Mouse (Mus musculus) forebrain, embryonic 10.5 days (tissue): ENCODE results near the gene Rapgef3. TPM values are rescaled to one million over a fixed set of nuclear protein-coding genes. Genes with fewer than 3 reads are reported as not detected.

ENCODE experiments used
- DNase-seq: peaks from one replicate; pipeline ENCODE4 v3.0.0-alpha.2; 2017; ENCODE audit warnings: low spot score; ENCODE audit errors: extremely low spot score
- H3K27ac ChIP-seq: fragments of 300-500 bp; sonication (generic); 2 replicates; pipeline ENCODE4 v1.5.1; 2016; ENCODE audit warnings: mild to moderate bottlenecking
- H3K27me3 ChIP-seq: fragments of 300-500 bp; sonication (generic); 2 replicates; pipeline ENCODE4 v1.6.1; 2016; ENCODE audit warnings: mild to moderate bottlenecking; ENCODE audit not compliant: poor library complexity, severe bottlenecking
- H3K36me3 ChIP-seq: fragments of 300-500 bp; sonication (generic); replicated peaks from 2 replicates; pipeline ENCODE4 v1.6.1; 2016; ENCODE audit warnings: mild to moderate bottlenecking, moderate library complexity
- H3K4me1 ChIP-seq: fragments of 300-500 bp; sonication (generic); 2 replicates; pipeline ENCODE4 v1.6.1; 2016
- H3K4me3 ChIP-seq: fragments of 300-500 bp; sonication (generic); 2 replicates; pipeline ENCODE4 v1.5.1; 2016; ENCODE audit warnings: mild to moderate bottlenecking, moderate library complexity
- H3K9me3 ChIP-seq: fragments of 300-500 bp; sonication (generic); 2 replicates; pipeline ENCODE4 v1.6.1; 2016; ENCODE audit warnings: mild to moderate bottlenecking, moderate library complexity
- WGBS: fragments of 180-500 bp; shearing (Covaris S2); methylation state at CpG from one replicate; pipeline ENCODE4 v1.1.7; 2016; 5-methylcytosine and 5-hydroxymethylcytosine counted together
- polyA plus RNA-seq: library from polyadenylated mRNA; unstranded; fragments of >200 nt; fragmentation: Nextera tagmentation; extraction: Ambion mirVana; gene quantifications from 2 replicates; pipeline ENCODE4 v1.2.1, GENCODE M21; 2016

Gene Rapgef3
- polyA plus RNA-seq, 1 experiment from 2014 or later: 6.3 TPM

- no peaks in the 10 kb centered on the region for H3K9me3 ChIP-seq
- H3K4me3 ChIP-seq: no peak overlapping the region
- H3K4me1 ChIP-seq: peaks cover 52% of the 10 kb centered on the region
- DNase-seq: no peak
- peaks cover 76% of the 10 kb centered on the region for H3K27me3 ChIP-seq
- 59% methylated on average over 9 of the region's 9 CpGs for WGBS
- H3K27ac ChIP-seq: no peak overlapping the region
- no peaks in the 10 kb centered on the region for H3K36me3 ChIP-seq
Observed at GRCm38 (mm10) chr15:97762733-97763132, 5.0 kb downstream of the Rapgef3 start.

GRCm38 (mm10) chr15:97761438-97761837 is 6.3 kb downstream of the Rapgef3 start:
- Histone ChIP-seq H3K4me1 (peaks cover 39% of the 10 kb centered on the region), H3K27me3 (peaks cover 63% of the 10 kb centered on the region), H3K4me3 (no peak overlapping the region), H3K27ac (no peak overlapping the region), H3K9me3 (no peaks in the 10 kb centered on the region), H3K36me3 (no peaks in the 10 kb centered on the region)
- WGBS: 26% methylated on average over 13 of the region's 13 CpGs
- DNase-seq: no peak

GRCm38 (mm10) chr15:97760952-97761351 is 6.8 kb downstream of the Rapgef3 start:
- WGBS: 74% methylated on average over 5 of the region's 5 CpGs

GRCm38 (mm10) chr15:97760006-97760405 is 7.8 kb downstream of the Rapgef3 start:
- H3K4me3 ChIP-seq: no peak overlapping the region
- H3K4me1 ChIP-seq: peaks cover 34% of the 10 kb centered on the region
- H3K27me3 ChIP-seq: peaks cover 49% of the 10 kb centered on the region
- no peaks in the 10 kb centered on the region for H3K36me3 ChIP-seq
- WGBS: 91% methylated on average over 9 of the region's 9 CpGs
- H3K27ac ChIP-seq: no peak overlapping the region
- no peaks in the 10 kb centered on the region for H3K9me3 ChIP-seq
- DNase-seq: no peak

More at GRCm38 (mm10) chr15:97760952-97761351, 6.8 kb downstream of the Rapgef3 start:
- DNase-seq: no peak
- Histone ChIP-seq H3K27me3 (peaks cover 58% of the 10 kb centered on the region), H3K9me3 (no peaks in the 10 kb centered on the region), H3K36me3 (no peaks in the 10 kb centered on the region), H3K4me3 (no peak overlapping the region), H3K4me1 (peaks cover 34% of the 10 kb centered on the region), H3K27ac (no peak overlapping the region)

- Histone ChIP-seq H3K27me3 (0 out of 2 replicates have a peak, but pooled peaks cover 6% of the 10 kb centered on the region), H3K36me3 (no peaks in the 10 kb centered on the region), H3K4me3 (no peak overlapping the region), H3K4me1 (peaks cover 32% of the 10 kb centered on the region), H3K9me3 (no peaks in the 10 kb centered on the region), H3K27ac (no peak overlapping the region)
- WGBS: 61% methylated on average over 8 of the region's 8 CpGs
- no peak for DNase-seq
Observed at GRCm38 (mm10) chr15:97755361-97755760, 12.4 kb downstream of the Rapgef3 start.

- 70% methylated on average over 6 of the region's 6 CpGs for WGBS
- H3K4me3 ChIP-seq: no peak overlapping the region
- H3K9me3 ChIP-seq: no peaks in the 10 kb centered on the region
- no peak overlapping the region for H3K27ac ChIP-seq
- DNase-seq: no peak
- no peaks in the 10 kb centered on the region for H3K27me3 ChIP-seq
- peaks cover 32% of the 10 kb centered on the region for H3K4me1 ChIP-seq
- H3K36me3 ChIP-seq: no peaks in the 10 kb centered on the region
Observed at GRCm38 (mm10) chr15:97754476-97754875, 13.3 kb downstream of the Rapgef3 start.

- H3K4me1 ChIP-seq: peaks cover 40% of the 10 kb centered on the region
- no peak overlapping the region for H3K4me3 ChIP-seq
- no peak for DNase-seq
- no peaks in the 10 kb centered on the region for H3K36me3 ChIP-seq
- WGBS: 91% methylated on average over 5 of the region's 5 CpGs
- no peaks in the 10 kb centered on the region for H3K9me3 ChIP-seq
- H3K27me3 ChIP-seq: no peaks in the 10 kb centered on the region
- no peak overlapping the region for H3K27ac ChIP-seq
Observed at GRCm38 (mm10) chr15:97752491-97752890, 15.3 kb downstream of the Rapgef3 start.

GRCm38 (mm10) chr15:97751676-97752075 is 16.1 kb downstream of the Rapgef3 start:
- WGBS: 88% methylated on average over 2 of the region's 2 CpGs
- Histone ChIP-seq H3K9me3 (no peaks in the 10 kb centered on the region), H3K27me3 (no peaks in the 10 kb centered on the region), H3K4me1 (peaks cover 40% of the 10 kb centered on the region), H3K36me3 (no peaks in the 10 kb centered on the region), H3K4me3 (no peak overlapping the region), H3K27ac (0 out of 2 replicates have a peak overlapping the region, but pooled peaks have one; percentile 8)
- DNase-seq: no peak

GRCm38 (mm10) chr15:97750697-97751096 is 17.1 kb downstream of the Rapgef3 start:
- H3K4me1 ChIP-seq: peaks cover 37% of the 10 kb centered on the region
- no peak overlapping the region for H3K4me3 ChIP-seq
- 68% methylated on average over 12 of the region's 12 CpGs for WGBS
- H3K27ac ChIP-seq: peak overlapping the region; percentile 45; the same call in 1 of the 2 replicates
- no peak for DNase-seq
- H3K27me3 ChIP-seq: no peaks in the 10 kb centered on the region
- no peaks in the 10 kb centered on the region for H3K36me3 ChIP-seq
- H3K9me3 ChIP-seq: no peaks in the 10 kb centered on the region

GRCm38 (mm10) chr15:97749841-97750240 is 17.9 kb downstream of the Rapgef3 start:
- Histone ChIP-seq H3K27me3 (no peaks in the 10 kb centered on the region), H3K9me3 (no peaks in the 10 kb centered on the region), H3K4me3 (no peak overlapping the region), H3K27ac (peak overlapping the region; percentile 45; the same call in 1 of the 2 replicates), H3K4me1 (peaks cover 33% of the 10 kb centered on the region), H3K36me3 (no peaks in the 10 kb centered on the region)
- no peak for DNase-seq
- WGBS: 93% methylated on average over 13 of the region's 13 CpGs

- H3K4me3 ChIP-seq: no peak overlapping the region
- H3K27ac ChIP-seq: no peak overlapping the region
- WGBS: 86% methylated on average over 9 of the region's 9 CpGs
- H3K9me3 ChIP-seq: no peaks in the 10 kb centered on the region
- no peaks in the 10 kb centered on the region for H3K36me3 ChIP-seq
- H3K4me1 ChIP-seq: peaks cover 28% of the 10 kb centered on the region
- no peak for DNase-seq
- no peaks in the 10 kb centered on the region for H3K27me3 ChIP-seq
Observed at GRCm38 (mm10) chr15:97749397-97749796, 18.4 kb downstream of the Rapgef3 start.

GRCm38 (mm10) chr15:97748964-97749363 is 18.8 kb downstream of the Rapgef3 start:
- 85% methylated on average over 4 of the region's 4 CpGs for WGBS
- H3K4me1 ChIP-seq: peaks cover 24% of the 10 kb centered on the region
- DNase-seq: no peak
- H3K27ac ChIP-seq: 0 out of 2 replicates have a peak overlapping the region, but pooled peaks have one; percentile 2
- no peak overlapping the region for H3K4me3 ChIP-seq
- H3K36me3 ChIP-seq: no peaks in the 10 kb centered on the region
- H3K27me3 ChIP-seq: no peaks in the 10 kb centered on the region
- no peaks in the 10 kb centered on the region for H3K9me3 ChIP-seq

- no peak for DNase-seq
- no peak overlapping the region for H3K4me3 ChIP-seq
- peaks cover 20% of the 10 kb centered on the region for H3K4me1 ChIP-seq
- H3K36me3 ChIP-seq: no peaks in the 10 kb centered on the region
- H3K27me3 ChIP-seq: no peaks in the 10 kb centered on the region
- 0 out of 2 replicates have a peak overlapping the region, but pooled peaks have one; percentile 2 for H3K27ac ChIP-seq
- H3K9me3 ChIP-seq: no peaks in the 10 kb centered on the region
- 64% methylated on average over 10 of the region's 10 CpGs for WGBS
Observed at GRCm38 (mm10) chr15:97748309-97748708, 19.5 kb downstream of the Rapgef3 start.

- DNase-seq: no peak
- Histone ChIP-seq H3K27me3 (no peaks in the 10 kb centered on the region), H3K4me3 (no peak overlapping the region), H3K27ac (no peak overlapping the region), H3K36me3 (no peaks in the 10 kb centered on the region), H3K4me1 (peaks cover 21% of the 10 kb centered on the region), H3K9me3 (no peaks in the 10 kb centered on the region)
- 92% methylated on average over 4 of the region's 4 CpGs for WGBS
Observed at GRCm38 (mm10) chr15:97747486-97747885, 20.3 kb downstream of the Rapgef3 start.
